Mouse (Mus musculus) inflammation-experienced regulatory T-cells, adult 16 weeks (primary cell): Measurements from ENCODE around the gene Ophn1. TPM values are rescaled to one million over a fixed set of nuclear protein-coding genes. Genes with fewer than 3 reads are reported as not detected.

ENCODE experiments used
- polyA plus RNA-seq: library from polyadenylated mRNA; unstranded; fragments of 100-300 nt; shearing (Covaris generic); gene quantifications from one replicate; pipeline ENCODE4 v1.2.1, GENCODE M21; 2017

The Ophn1 gene
- not detected for polyA plus RNA-seq

DNA sequence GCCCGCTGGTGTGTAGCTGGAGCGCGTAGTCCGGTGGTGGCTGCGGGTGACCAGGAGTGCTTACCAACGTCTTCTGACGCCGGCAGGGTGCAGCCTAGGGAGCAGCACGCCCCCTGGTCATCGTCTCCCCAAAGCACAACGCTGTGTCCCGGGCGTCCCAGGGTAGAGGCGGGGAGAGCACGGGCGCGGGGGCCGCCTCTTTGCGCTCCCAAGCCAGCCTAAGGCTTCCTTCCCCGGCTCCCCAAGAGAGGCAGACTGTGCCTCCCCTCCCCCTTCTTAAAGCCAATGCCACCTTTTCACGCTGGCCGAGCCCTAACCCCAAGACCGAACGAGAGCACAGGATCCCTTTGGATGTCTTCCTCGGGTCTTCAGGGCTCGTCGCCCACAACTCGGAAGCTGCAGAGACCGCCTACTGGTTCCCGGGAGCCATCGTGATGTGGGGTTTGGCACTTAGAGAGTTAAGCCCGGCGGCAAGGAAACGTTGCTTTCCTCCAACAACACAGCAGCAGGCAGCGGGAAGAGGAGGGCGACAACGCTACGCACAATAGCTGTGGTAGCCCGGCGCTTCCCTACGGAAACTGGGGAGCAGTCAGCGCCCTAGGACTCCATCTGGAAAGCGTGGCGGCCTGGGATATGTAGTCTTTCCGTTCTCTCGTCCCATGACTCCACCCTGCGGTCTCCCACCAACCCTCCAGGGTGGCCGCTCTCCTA lies at the start of gene Ophn1:
Ophn1 (minus strand) TSS at position 620 of the 711 bp plus-strand sequence.

DNA sequence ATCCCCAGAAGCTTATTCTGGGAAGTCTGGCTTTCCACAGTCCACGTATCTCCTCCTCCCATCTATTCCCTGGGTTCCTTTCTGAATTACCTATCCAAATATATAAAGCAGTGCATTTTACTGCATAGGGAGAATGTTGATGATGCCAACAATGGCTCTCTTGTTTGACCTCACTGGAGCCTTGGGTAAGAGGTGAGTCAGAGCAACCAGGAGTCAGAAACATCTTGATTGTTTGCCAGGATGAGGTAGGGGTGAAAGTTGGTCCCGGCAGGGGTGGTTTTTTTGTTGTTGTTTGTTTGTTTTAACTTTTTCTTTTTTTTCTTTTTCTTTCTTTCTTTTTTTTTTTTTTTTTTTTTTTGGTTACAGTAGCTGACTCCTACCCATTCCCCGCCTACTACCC lies 45.3 kb upstream of the Ophn1 start, which contains the start of gene Yipf6:
Yipf6 (plus strand) TSS at position 216 of the 400 bp plus-strand sequence.

Other genes starting within 250 kb of the Ophn1 start
- 34.4 TPM for gene Yipf6, start 45.3 kb upstream of the Ophn1 start, polyA plus RNA-seq
- 0.95 TPM for gene Stard8, start 112.2 kb upstream of the Ophn1 start, polyA plus RNA-seq
- 1.3 TPM for gene Efnb1, start 245.1 kb upstream of the Ophn1 start, polyA plus RNA-seq